In genomic region chr4:102719535-102719934, GRCm38 (mm10) we compare ENCODE assay signal across 8 mouse cellular contexts. TPM values are rescaled to one million over a fixed set of nuclear protein-coding genes. Genes with fewer than 3 reads are reported as not detected.
DNase-seq lines count a peak whose midpoint lies in the region; ATAC-seq lines count a peak whose summit lies in the region.

No protein-coding gene starts in this region.

- peak; percentile 31 to 35 for DNase-seq in cerebellum, adult 18-20 months
- DNase-seq in cerebellum, adult 11-12 months, result no peak
- peak; percentile 48 for DNase-seq in layer of hippocampus, adult 9-10 months (ENCODE audit: low spot score)
- no peak for DNase-seq in layer of hippocampus, postnatal 25 days (ENCODE audit: extremely low spot score in 1 of 2, low spot score in 1 of 2)
- DNase-seq in MN1 (ENCODE audit: low spot score), result peak; percentile 7
- DNase-seq in induced T-regulatory cell, adult 2 months (ENCODE audit: low read depth), result peak; percentile 34
- DNase-seq in neural tube, embryonic 10.5 days (ENCODE audit: extremely low spot score, low spot score), result no peak

- ATAC-seq in activated CD4-positive, CD25-positive, alpha-beta regulatory T cell, adult 4 months, result no peak

RNA-seq across cellular contexts. Expression of gene Sgip1, which starts 21.6 kb away (rescaled TPM):
- 100 to 1,000 TPM; 267 to 300 TPM for total RNA-seq in layer of hippocampus, postnatal 25 days (2021)
- polyA plus RNA-seq in activated CD4-positive, CD25-positive, alpha-beta regulatory T cell, adult 4 months (2017; shearing (Covaris generic)), result 1 to 10 TPM in 1 of 2 experiments, under 1 TPM in 1; 0.96 to 1.4 TPM

Comparison
In these comparisons a context has a peak if more than half of its experiments do, and no peak if none do; other contexts are left out.
1. DNase-seq: peak in cerebellum, adult 18-20 months (2 of 2), layer of hippocampus, adult 9-10 months (single experiment), MN1 (single experiment) and induced T-regulatory cell, adult 2 months (single experiment); none in cerebellum, adult 11-12 months (single experiment), layer of hippocampus, postnatal 25 days (0 of 2) and neural tube, embryonic 10.5 days (single experiment).